Mouse (Mus musculus) ES-Bruce4 (cell line): ENCODE measurements around the gene Hs2st1. TPM values are rescaled to one million over a fixed set of nuclear protein-coding genes. Genes with fewer than 3 reads are reported as not detected.

ENCODE experiments used
- H3K27ac ChIP-seq: 2 replicates; pipeline ENCODE4 v1.5.1; 2012; ENCODE audit warnings: low read length, inconsistent platforms; ENCODE audit not compliant: insufficient read depth
- H3K27me3 ChIP-seq: 2 replicates; pipeline ENCODE4 v1.6.1; 2012; ENCODE audit warnings: mild to moderate bottlenecking, low read length, inconsistent platforms; ENCODE audit not compliant: control insufficient read depth, poor library complexity, insufficient read depth, severe bottlenecking
- H3K36me3 ChIP-seq: 2 replicates; pipeline ENCODE4 v1.6.1; 2012; ENCODE audit warnings: inconsistent platforms, mild to moderate bottlenecking, low read length, moderate library complexity; ENCODE audit not compliant: control insufficient read depth, poor library complexity, insufficient read depth, severe bottlenecking
- H3K4me1 ChIP-seq: one replicate; pipeline ENCODE4 v1.8.1; 2011; ENCODE audit warnings: low read length; ENCODE audit not compliant: control insufficient read depth, insufficient read depth
- H3K4me3 ChIP-seq: 2 replicates; pipeline ENCODE4 v1.5.1; 2011; ENCODE audit warnings: low read depth, mild to moderate bottlenecking, low read length
- H3K9ac ChIP-seq: 2 replicates; pipeline ENCODE4 v1.6.1; 2012; ENCODE audit warnings: low read depth, mild to moderate bottlenecking, inconsistent platforms; ENCODE audit not compliant: poor library complexity, severe bottlenecking
- H3K9me3 ChIP-seq: replicated peaks from 2 replicates; pipeline ENCODE4 v1.6.1; 2012; ENCODE audit warnings: mild to moderate bottlenecking, low read length, inconsistent platforms; ENCODE audit not compliant: control insufficient read depth, poor library complexity, insufficient read depth, severe bottlenecking
- CTCF ChIP-seq: IDR thresholded peaks from one replicate; pipeline ENCODE4 v1.8.1; 2011; ENCODE audit warnings: low read depth, low read length
- EP300 ChIP-seq: IDR thresholded peaks from 2 replicates; pipeline ENCODE4 v1.6.1; 2011; ENCODE audit warnings: low read depth, low read length; ENCODE audit not compliant: insufficient read depth
- POLR2A ChIP-seq: IDR thresholded peaks from one replicate; pipeline ENCODE4 v1.8.1; 2011; ENCODE audit warnings: low read length; ENCODE audit not compliant: insufficient read depth
- polyA plus RNA-seq: library from polyadenylated mRNA; stranded (reverse); fragments of >200 nt; gene quantifications from 2 replicates; pipeline ENCODE4 v1.2.4, GENCODE M21; 2011; ENCODE audit warnings: low read depth; ENCODE audit not compliant: missing spikeins, insufficient read depth, insufficient read length

Hs2st1 gene
- polyA plus RNA-seq, 1 experiment = 38.6 TPM

DNA sequence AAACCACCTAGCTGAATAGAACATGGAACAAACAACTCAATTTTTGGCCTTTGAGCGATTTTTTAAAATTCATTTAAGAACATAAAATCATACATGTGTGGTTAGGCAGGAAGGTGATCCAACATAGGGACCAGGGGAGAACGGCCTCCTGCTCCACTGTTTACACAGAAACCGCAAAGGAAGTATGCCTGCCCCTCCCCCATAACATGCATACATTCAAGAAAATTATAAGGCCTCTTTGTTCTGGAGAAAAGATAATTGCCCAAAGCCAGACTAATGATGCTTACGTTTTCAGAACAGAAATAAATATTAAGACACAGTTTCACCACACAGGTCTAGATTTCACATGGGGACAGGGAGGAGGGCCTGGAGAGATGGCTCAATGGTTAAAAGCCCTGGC, 18.6 kb downstream of the Hs2st1 start:
- TF ChIP-seq EP300 = no peak
- no peak for TF ChIP-seq POLR2A
- no peak for TF ChIP-seq CTCF
- Histone ChIP-seq H3K9ac (no peak overlapping the region), H3K27ac (no peak overlapping the region), H3K27me3 (no peaks in the 10 kb centered on the region), H3K36me3 (no peaks in the 10 kb centered on the region), H3K4me3 (no peak overlapping the region), H3K9me3 (no peaks in the 10 kb centered on the region), H3K4me1 (peaks cover 3% of the 10 kb centered on the region)

GRCm38 (mm10) chr3:144550659-144551058, 19.3 kb downstream of the Hs2st1 start:
- Histone ChIP-seq H3K4me1 (peaks cover 3% of the 10 kb centered on the region), H3K4me3 (no peak overlapping the region), H3K9ac (no peak overlapping the region), H3K9me3 (no peaks in the 10 kb centered on the region), H3K27ac (no peak overlapping the region), H3K27me3 (no peaks in the 10 kb centered on the region), H3K36me3 (no peaks in the 10 kb centered on the region)
- TF ChIP-seq EP300 (no peak), POLR2A (no peak), CTCF (no peak)

DNA sequence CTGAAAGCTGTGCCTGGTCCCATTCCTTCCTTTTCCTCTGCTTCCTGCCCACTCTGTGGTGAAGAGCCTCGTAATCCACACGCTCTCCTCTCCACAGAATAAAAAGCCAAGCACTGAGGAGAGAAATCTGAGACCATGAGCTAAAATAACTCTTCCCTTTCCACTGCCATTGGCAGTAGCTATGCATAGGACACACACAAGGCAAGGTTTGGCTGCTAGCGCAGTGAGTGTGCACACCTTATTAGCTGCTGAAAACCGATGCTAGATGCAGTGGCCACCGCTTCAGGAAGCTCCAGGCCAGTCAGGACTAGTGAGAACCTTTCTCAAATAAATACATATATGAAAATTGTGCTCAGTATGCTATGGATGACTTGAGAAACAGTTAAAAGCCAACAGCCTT, 19.9 kb downstream of the Hs2st1 start:
- Histone ChIP-seq H3K9ac (no peak overlapping the region), H3K27me3 (no peaks in the 10 kb centered on the region), H3K36me3 (no peaks in the 10 kb centered on the region), H3K4me1 (peaks cover 1% of the 10 kb centered on the region), H3K9me3 (no peaks in the 10 kb centered on the region), H3K27ac (no peak overlapping the region), H3K4me3 (no peak overlapping the region)
- TF ChIP-seq CTCF (no peak), EP300 (no peak), POLR2A (no peak)

- Histone ChIP-seq H3K27me3 (no peaks in the 10 kb centered on the region), H3K4me1 (peaks cover 1% of the 10 kb centered on the region), H3K9ac (no peak overlapping the region), H3K36me3 (no peaks in the 10 kb centered on the region), H3K27ac (no peak overlapping the region), H3K9me3 (no peaks in the 10 kb centered on the region), H3K4me3 (no peak overlapping the region)
- no peak for TF ChIP-seq EP300
- no peak for TF ChIP-seq CTCF
- no peak for TF ChIP-seq POLR2A
These were observed 21.7 kb downstream of the Hs2st1 start for GRCm38 (mm10) chr3:144548186-144548845.

DNA sequence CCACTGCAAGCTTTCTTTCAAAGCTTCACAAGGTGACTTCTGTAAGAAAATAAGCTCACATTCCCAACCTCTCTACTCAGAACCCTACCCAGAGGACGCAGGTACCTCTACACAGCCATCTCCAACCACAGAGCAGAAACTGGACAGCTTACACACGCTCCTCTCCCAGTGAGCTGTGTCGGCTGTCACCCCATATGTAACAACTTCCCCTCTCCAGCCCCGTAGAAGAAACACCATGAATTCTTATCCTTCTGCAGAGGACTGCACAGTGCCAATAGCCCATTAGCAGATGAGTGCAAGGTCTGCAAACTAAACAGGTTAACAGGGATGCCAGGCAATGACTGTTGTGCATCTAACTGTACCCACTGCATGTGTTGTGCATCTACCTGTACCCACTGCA, 23.5 kb downstream of the Hs2st1 start:
- Histone ChIP-seq H3K4me3 (no peak overlapping the region), H3K27ac (no peak overlapping the region), H3K9ac (no peak overlapping the region), H3K4me1 (no peaks in the 10 kb centered on the region), H3K27me3 (no peaks in the 10 kb centered on the region), H3K36me3 (no peaks in the 10 kb centered on the region), H3K9me3 (no peaks in the 10 kb centered on the region)
- TF ChIP-seq CTCF = no peak
- TF ChIP-seq POLR2A = no peak
- no peak for TF ChIP-seq EP300

GRCm38 (mm10) chr3:144545832-144546231, 24.1 kb downstream of the Hs2st1 start:
- no peak overlapping the region for H3K27ac ChIP-seq
- no peaks in the 10 kb centered on the region for H3K9me3 ChIP-seq
- no peaks in the 10 kb centered on the region for H3K4me1 ChIP-seq
- TF ChIP-seq POLR2A (no peak), EP300 (no peak), CTCF (no peak)
- no peak overlapping the region for H3K4me3 ChIP-seq
- H3K36me3 ChIP-seq = no peaks in the 10 kb centered on the region
- H3K27me3 ChIP-seq = no peaks in the 10 kb centered on the region
- H3K9ac ChIP-seq = no peak overlapping the region
